Mouse (Mus musculus): Measurements from ENCODE around the gene Gpr27. TPM values are rescaled to one million over a fixed set of nuclear protein-coding genes. Genes with fewer than 3 reads are reported as not detected.
A peak's percentile ranks its signal among the peaks of the same experiment; 100 is the strongest.

Gene Gpr27
- polyA plus RNA-seq, 2 experiments from 2014 or later: not detected

DNA sequence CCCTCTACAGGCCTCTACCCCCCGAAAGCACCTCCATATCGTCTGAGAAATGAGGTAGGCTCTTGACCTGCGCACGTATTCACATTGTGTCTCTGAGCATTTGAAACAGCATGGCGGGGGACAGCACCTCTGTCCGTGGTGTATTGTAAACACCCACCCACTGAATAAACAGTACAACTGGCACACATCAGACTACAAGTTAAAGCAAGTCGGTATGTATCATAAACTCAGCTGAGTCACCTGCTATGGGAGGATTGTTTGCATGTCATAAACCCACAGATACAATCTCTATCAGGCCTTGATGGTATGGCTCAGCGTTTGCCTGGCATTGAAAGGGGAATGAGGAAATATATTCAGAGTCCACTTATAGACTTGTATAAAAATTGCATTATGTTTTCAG, 15.2 kb upstream of the Gpr27 start:
- ATAC-seq: no peak

DNA sequence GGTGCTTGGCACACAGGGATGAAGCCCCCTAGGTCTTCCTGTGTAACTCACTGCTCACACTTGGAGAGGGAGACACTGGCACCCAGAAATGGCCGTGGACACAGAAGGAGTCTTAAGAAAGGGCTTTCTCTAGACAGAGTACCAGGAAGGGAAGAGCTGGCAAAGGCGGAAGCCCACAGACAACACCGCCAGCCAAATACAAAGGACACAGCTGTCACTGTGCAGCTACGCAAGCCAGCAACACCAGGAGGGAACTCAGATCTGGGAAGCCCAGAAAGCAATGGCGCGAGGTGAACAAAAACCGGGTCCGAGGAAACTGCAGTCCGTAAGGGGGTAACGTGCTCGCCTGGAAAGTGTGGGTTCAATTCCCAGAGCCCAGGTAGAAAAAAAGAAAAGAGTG, 14.4 kb upstream of the Gpr27 start:
- ATAC-seq: no peak

DNA sequence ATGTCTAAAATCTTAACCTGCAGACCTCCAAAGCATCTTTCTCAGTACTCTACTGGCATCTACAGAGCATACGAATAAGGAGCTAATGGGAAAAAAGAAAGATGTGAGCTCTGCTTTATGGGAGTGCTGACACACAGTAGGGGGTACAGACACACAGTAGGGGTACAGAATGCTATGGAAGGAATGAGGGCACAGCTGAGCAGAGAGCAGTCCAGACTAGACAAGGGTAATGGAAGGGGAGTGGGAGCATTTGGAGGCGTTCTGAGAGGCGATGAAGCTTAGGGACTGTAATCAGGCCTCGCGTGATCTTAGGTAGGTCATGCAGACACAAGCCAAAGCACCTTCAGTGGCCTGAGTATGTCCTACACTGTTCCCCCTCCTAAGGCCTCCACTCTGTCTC, 8.5 kb upstream of the Gpr27 start:
- no peak for ATAC-seq

DNA sequence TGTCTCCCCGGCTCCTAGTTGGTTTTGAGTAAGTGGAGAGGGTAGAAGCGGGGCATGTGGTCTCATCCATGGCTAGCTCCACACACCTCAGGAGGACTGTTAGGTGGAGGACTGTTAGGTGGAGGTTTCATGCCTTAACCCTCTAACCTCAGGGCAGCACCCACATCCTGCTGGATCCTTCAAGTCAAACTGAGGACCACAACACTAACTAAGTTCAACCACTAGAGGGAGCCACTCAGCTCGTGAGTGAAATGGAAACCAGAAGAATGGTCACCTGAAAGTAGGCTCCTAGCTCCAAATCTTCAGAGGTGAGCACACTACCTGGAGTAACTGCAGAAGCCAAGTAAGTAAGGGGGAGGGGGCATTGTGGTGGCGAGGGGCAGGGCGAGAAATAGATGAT, 7.6 kb upstream of the Gpr27 start:
- ATAC-seq: peak; percentile 99

DNA sequence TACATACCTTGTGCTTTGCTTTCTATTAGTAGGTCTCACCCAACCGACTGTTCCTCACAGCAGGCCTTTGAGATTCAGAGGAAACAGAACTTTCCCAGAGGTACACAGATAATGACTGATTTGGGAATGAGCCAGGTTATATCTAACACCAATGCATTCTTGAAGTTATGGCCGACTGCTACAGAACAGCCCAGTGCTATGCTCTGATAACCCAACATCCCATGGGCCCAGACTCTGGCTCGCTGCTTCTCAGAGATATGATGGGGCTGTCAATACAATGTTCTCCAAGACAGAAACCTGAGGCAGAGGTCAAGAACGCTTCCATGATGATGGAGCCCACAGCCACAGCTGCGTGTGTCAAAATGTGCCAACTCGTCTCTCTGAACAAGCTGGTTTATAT, 4.0 kb upstream of the Gpr27 start:
- ATAC-seq: no peak

DNA sequence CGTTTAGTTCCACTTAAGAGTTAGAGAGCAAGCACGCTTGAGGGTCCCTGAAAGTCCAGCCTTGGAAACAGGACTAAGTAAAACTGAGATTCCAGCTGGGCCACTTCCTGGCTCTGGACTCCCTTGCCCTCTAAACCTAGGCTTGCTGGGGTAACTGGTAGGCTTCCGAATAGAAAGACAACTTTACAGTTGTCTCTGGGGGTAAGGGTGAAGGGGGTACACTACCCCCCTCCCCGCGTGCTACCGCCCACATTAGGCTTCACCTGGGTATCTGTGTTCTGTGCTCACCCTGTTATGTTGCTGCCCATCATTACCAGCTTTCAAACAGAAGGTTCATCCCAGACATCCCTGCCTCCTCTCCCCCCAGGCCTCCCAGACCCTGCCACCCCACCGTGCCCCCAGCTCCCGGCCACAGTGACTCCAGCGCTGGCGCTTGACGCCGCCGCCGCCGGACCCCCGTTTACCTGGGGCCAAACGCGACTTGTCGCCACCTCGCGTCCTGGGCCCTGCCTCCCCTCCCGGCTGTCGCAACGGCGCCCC, 743 bp upstream of the Gpr27 start:
- no peak for ATAC-seq

DNA sequence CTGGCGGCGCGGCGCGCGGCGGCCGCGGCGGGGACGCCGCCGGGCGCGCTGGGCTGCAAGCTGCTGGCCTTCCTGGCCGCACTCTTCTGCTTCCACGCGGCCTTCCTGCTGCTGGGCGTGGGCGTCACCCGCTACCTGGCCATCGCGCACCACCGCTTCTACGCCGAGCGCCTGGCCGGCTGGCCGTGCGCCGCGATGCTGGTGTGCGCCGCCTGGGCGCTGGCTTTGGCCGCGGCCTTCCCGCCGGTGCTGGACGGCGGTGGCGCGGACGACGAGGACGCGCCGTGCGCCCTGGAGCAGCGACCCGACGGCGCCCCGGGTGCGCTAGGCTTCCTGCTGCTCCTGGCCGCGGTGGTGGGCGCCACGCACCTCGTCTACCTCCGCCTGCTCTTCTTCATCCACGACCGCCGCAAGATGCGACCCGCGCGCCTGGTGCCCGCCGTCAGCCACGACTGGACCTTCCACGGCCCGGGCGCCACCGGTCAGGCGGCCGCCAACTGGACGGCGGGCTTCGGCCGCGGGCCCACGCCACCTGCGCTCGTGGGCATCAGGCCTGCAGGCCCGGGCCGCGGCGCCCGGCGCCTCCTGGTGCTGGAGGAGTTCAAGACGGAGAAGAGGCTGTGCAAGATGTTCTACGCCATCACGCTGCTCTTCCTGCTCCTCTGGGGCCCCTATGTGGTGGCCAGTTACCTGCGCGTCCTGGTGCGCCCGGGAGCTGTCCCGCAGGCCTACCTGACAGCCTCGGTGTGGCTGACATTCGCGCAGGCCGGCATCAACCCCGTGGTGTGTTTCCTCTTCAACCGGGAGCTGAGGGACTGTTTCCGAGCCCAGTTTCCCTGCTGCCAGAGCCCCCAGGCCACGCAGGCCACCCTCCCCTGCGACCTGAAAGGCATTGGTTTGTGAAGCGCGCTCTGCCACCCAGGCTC, 700 bp downstream of the Gpr27 start:
- no peak for ATAC-seq

DNA sequence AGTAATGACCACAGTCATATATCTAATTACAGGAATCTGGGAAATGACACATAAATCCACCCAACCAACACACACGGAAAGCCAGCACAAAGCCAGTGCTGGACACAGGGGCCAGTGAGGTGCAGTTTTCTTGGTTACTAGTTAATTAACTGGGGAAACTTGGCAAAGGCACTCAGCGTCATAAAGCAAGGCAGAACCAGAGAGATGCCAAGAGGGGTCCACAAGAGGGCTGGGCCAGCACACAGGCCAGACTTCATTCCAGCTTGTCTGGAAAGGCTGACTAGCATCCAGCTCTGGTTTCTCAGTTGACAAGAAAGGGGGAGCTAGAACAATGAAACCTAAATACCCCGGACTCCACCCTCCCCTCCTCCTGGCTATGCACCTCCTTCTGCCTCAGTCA, 8.0 kb downstream of the Gpr27 start:
- no peak for ATAC-seq

DNA sequence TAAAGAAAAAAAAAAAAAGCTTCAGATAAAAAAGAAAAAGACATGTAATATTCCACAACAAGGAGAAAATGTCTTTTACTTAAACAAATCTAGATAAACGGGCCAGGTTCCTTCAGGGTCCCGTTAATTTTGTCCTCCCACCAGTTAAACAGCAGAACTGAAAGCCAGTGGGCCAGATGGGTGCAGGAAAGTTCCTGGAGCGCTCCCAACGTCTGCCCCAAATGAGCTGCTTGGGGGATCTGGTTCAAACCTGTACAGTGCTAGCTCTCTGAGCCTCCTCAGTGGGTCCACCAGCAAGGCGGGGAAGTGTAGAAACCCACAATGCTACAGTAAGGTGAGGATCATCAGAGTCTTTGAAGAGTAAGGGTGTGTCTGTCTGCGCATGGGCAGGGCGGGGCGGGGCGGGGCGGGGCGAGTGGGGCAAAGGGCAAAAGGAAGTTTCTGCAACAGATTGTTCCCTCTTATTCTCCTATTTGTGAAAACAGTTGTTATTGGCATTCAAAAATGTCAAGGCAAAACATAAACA, 19.2 kb downstream of the Gpr27 start:
- ATAC-seq: no peak

DNA sequence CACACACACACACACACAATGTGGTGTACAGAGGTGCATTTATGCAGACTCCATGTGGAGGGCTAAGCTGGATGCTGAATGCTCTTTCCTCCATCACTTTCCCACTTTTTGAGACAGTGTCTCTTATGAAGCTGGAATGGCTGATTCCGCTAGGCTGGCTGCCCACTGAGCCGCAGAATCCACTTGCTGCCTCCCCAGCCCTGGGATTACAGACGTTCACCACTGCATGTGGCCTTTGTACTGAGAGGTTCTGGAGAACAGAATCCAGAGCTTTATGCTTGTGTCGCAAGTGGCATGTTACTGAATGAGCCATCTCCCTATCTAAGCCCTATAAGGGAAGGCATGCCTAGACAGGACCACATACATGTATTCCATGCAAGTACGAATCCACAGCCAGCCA, 20.8 kb downstream of the Gpr27 start:
- no peak for ATAC-seq

DNA sequence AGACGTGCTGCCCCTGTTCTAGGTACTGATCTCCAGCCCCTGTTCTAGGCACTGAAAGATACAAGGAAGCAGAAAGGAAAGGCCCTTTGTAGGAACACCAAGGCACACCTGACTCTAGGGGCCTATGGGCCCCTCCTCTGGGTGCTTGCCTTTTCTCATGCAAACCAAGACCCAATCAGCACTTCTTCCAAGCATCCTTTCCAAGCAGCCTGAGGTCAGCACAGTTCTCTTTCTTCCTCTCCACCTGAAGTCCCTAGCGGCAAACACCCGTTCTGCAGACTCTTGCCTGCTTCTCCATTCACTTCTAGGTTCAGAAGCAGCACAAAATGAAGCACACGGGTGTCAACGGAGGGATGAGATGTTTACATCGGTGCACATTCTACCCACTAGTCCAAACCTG, 22.7 kb downstream of the Gpr27 start:
- ATAC-seq: no peak

DNA sequence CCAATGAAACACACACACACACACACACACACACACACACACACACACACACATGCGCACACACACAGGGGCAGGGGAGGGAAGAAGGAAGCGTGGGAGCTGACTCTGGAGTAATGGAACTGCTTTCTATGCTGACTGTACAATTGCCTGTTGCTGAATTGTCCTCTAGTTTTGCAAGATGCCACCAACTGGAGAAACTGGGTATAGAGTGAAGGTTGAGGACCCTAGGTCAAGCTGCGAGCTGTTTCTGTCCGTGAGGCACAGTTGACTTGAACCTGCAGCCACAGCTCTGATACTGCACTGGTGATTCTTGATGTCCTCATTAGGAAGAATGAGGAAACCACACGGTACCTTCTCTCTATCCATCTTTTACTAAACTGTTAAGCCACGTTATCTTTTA, 23.4 kb downstream of the Gpr27 start:
- ATAC-seq: no peak

DNA sequence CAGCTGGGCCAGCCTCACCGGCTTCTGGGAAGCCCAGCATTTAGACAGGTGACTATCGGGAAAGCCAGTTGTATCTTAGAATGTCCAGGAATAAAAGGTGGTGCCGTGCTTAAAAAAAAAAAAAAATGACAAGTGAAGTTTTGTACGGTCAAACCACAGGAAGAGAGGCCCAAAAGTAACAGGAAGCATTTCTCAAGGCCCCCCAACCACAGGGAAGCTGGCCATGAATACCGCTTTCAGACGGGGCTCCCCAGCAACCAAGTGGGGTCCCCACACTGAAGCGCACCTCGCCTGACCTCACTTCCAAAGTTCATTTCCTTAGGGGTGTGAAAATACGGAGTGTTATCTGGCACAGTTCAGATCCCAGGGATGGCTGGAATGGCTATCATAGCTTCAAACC, 28.6 kb downstream of the Gpr27 start:
- ATAC-seq: no peak

DNA sequence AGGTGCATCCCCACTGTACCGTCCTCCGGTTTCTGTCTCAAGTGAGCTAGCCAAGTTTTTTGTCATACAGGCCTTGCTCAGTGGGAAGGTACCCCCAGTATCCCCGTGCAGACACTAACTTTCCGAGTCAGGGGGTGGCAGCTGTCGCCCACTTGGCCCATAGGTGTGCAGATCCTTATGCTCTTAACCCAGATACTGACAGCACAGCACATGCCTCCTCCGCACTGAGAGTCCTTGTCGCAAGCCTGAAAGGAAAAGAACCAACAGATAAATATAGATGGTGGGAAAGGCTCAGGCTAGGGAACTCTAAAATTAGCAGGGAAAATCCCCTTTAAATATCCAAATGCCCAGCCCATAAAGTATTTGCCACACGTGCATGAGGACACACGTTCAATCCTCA, 29.9 kb downstream of the Gpr27 start:
- ATAC-seq: no peak

DNA sequence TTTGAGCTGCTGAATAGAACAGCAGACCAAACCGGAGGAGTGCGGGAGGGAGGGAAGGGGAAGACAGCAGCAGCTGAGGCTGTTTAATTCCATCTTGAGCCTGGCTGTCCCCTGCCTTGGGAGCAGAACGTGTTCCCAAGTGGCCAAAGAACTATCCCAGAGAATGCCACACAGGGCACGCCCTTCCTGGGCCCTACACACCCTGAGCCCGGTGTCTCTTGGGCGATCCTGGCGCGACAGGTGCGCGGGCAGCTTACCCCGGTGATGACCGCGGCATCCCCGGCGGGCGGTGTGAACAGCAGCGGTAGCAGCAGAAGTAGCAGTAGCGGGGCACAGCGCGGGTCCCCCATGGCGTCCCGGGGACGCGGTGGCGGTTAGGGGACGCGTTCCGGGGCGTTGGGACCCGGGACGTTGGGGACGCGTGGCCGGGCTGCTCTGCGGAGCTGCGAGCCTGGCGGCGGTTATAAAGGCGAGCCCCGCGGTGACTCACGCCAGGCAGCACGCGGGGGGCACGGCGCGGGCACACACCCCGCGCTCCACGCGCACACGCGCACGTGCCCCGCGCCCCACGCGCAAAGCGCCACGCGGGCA, 33.6 kb downstream of the Gpr27 start, which contains the start of gene Prok2:
Prok2 (minus strand) TSS at position 422 of the 591 bp plus-strand sequence.
- ATAC-seq: no peak

DNA sequence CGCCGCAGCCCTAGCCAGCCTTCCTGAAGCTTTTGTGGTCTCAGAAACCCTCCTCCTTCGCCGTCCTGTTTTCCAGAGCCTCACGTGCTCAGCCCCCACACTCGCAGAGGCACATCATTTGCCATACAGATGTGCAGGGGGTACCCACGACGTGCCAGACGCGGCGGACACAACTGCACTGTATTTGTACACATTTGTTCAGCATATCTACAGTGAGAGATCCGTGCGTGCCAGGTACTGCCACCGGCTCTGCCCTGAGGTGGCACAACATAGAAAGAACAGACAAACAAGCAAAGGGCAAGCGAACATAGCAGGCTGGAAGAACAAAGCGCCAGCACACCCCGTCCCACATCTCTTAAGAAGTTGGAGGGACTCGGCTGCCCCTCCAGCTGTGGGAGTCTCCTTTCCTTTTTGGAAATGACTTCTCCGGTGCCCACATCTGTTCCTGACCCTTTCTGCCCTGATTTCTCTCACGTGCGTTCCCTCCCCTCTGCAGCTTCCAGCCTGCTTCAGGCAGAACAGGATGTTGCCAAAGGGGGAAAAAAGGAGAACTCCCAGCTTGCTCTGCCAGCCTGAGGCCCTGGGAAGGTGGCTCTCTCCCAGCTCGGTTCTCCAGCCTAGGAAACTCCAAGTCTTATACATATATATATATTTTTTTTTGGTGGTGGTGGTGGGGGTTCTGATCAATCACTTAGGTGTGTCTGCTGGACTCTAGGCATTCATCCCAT, 34.3 kb downstream of the Gpr27 start:
- ATAC-seq: no peak

DNA sequence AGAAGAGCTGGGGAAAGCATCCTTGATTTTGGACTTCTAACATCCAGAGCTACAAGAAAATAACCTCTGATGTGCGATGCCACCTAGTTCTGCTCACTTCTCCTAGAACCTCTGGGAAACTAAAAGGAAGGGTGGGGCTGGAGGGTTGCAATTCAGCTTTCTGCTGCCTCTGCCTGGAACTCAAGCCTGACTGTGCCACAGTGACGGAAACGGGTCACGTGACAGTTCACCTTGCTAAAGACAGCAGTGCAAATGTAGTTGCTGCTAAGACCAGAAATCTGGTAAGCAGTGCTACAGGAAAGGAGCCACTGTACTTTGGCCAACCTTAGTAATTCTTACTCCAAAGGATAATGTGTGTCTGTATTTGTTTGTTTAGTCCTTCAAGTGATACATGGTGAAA, 37.4 kb downstream of the Gpr27 start:
- ATAC-seq: no peak

DNA sequence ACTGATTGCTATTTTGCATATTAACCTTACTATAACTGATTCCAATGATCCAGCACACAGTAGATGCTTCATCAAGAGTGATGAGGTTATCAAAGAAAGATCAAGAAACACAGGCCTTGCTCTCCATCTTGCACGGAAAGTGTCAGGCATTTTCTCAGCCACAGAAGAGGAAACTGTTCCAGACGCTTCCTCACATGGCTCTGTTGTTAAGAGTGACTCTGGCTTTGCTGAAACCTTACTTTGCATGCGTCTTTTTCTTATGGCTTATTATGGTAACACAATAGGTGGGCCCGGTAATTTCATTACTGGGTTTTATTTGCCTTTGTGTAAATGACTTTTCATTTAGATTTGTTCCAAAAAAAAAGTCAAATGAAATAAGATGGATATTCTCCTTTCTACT, 39.4 kb downstream of the Gpr27 start:
- ATAC-seq: no peak

DNA sequence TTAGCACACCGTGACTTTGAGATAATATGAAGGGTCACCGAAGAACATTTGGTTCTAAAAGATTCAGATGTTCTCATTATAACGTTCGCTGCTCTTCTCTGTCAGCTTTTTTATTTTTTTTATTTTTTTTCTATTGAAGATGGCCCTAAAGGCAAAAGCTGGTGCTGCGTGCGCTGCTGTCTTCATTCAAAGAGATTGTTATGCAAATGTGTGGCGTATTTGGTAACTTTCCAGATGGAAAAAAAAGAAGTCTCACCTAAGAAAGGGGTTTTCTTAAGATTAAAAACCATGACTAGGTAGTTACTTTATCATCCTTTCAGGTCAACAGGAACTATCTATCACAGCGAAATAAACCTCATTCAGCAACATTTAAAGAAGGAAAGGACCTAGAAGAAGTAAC, 40.2 kb downstream of the Gpr27 start:
- no peak for ATAC-seq

DNA sequence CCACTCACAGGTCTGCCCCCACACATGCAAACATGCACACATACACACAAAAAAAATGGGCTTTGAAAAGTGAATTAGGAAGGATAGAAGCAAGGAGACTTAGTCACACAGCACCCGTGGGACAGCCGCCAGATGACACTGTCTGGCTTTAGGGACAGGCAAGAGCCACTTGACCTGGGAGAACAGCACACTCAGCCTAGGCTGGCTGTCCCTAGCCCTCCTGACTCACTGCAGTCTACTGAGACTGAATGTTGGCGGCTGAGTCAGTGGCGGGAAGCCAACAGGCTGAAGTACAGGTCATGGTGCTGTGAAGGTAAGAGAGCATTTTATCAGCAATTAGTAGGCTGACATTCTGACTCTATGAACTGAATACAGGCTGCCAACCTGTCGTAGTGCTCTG, 42.2 kb downstream of the Gpr27 start:
- ATAC-seq: no peak

DNA sequence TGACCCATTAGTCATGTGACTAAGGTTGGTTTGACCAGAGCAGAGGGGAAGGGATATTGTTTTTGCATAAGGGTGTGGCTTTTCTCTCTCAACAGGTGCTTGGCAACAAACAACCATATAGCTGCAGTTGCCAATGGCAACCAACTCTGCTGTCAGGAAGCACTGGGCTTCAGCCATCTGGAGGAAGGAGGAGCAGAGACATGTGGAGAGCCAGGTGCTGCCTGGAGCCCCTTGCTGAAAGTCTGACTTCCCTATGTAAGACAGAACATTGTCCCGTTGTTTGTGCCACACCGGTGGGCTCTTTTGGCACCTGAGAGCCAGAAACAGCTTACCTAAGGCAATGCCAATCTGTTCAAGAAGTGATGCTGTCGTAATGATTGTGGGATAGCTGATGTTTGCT, 50.4 kb downstream of the Gpr27 start:
- no peak for ATAC-seq
